20 mouse cellular contexts compared by ENCODE assay signal in genomic region chr5:125483712-125484611, GRCm38 (mm10). TPM values are rescaled to one million over a fixed set of nuclear protein-coding genes. Genes with fewer than 3 reads are reported as not detected.
DNase-seq lines count a peak whose midpoint lies in the region; ATAC-seq and TF ChIP-seq lines count a peak whose summit lies in the region.
"Had no signal": no experiment of that assay in that cellular context is flagged by ENCODE, and none has a peak within 500 bp of the region (broad histone marks: within the 10 kb centered on the region; RNA-seq: fewer than 3 reads in every experiment).

No protein-coding gene starts in this region.

- H3K9me3 ChIP-seq in liver, embryonic 15.5 days (replicated peaks) = no peaks in the 10 kb centered on the region
- H3K9me3 ChIP-seq: embryonic facial prominence, embryonic 15.5 days; heart, embryonic 12.5 days; hindbrain, embryonic 15.5 days; midbrain, embryonic 15.5 days had no signal

- no peak overlapping the region for H3K4me2 ChIP-seq in liver, embryonic 15.5 days
- H3K4me2 ChIP-seq: embryonic facial prominence, embryonic 15.5 days; heart, embryonic 12.5 days; hindbrain, embryonic 15.5 days; midbrain, embryonic 15.5 days had no signal

- H3K27me3 ChIP-seq in liver, embryonic 15.5 days = no peaks in the 10 kb centered on the region
- H3K27me3 ChIP-seq in splenic B cell, adult 2 months (ENCODE audit: control insufficient read depth, insufficient read depth, low read length, poor library complexity, severe bottlenecking) = no peaks in the 10 kb centered on the region
- H3K27me3 ChIP-seq: embryonic facial prominence, embryonic 15.5 days; heart, embryonic 12.5 days; hindbrain, embryonic 15.5 days; midbrain, embryonic 15.5 days had no signal

- H3K4me3 ChIP-seq in bone marrow macrophage, adult 2 months (ENCODE audit: insufficient read depth, low read length) = no peak overlapping the region
- no peak overlapping the region for H3K4me3 ChIP-seq in liver, embryonic 15.5 days (replicated peaks)
- H3K4me3 ChIP-seq: embryonic facial prominence, embryonic 15.5 days; heart, embryonic 12.5 days; hindbrain, embryonic 15.5 days; midbrain, embryonic 15.5 days had no signal

- H3K9ac ChIP-seq in liver, embryonic 15.5 days = no peak overlapping the region
- H3K9ac ChIP-seq: embryonic facial prominence, embryonic 15.5 days; heart, embryonic 12.5 days; hindbrain, embryonic 15.5 days; midbrain, embryonic 15.5 days had no signal

- ATAC-seq in liver, embryonic 15.5 days (ENCODE audit: insufficient read depth) = peak; percentile 30
- no peak for ATAC-seq in erythroid progenitor cell, adult 5-6 weeks (replicated peaks; ENCODE audit: low FRiP score, poor library complexity, severe bottlenecking)
- ATAC-seq in megakaryocyte-erythroid progenitor cell, adult 5-6 weeks (replicated peaks; ENCODE audit: low FRiP score, low TSS enrichment, poor library complexity, severe bottlenecking) = no peak
- ATAC-seq: intestine, embryonic 16.5 days; midbrain, embryonic 15.5 days had no signal

- 60% methylated on average over 5 of the region's 6 CpGs for WGBS in liver, embryonic 15.5 days (ENCODE audit: insufficient replicate concordance)

- no peak for TF ChIP-seq POLR2A in bone marrow macrophage, adult 2 months (IDR thresholded peaks at IDR 0.05; ENCODE audit: borderline replicate concordance, low read depth, low read length)

- H3K36me3 ChIP-seq in liver, embryonic 15.5 days (replicated peaks) = peaks cover 35% of the 10 kb centered on the region
- peaks cover 2% of the 10 kb centered on the region for H3K36me3 ChIP-seq in splenic B cell, adult 2 months (ENCODE audit: control insufficient read depth, insufficient read depth, low read length, poor library complexity, severe bottlenecking)

- no peak for TF ChIP-seq CTCF in bone marrow macrophage, adult 2 months (IDR thresholded peaks at IDR 0.05; ENCODE audit: low read depth, low read length)

- peak overlapping the region; percentile 28 for H3K27ac ChIP-seq in bone marrow macrophage, adult 2 months (ENCODE audit: insufficient read depth, low read depth, low read length)
- H3K27ac ChIP-seq in liver, embryonic 15.5 days (replicated peaks) = peak overlapping the region; percentile 51
- H3K27ac ChIP-seq: embryonic facial prominence, embryonic 15.5 days; hindbrain, embryonic 15.5 days; kidney, postnatal 0 days; midbrain, embryonic 15.5 days had no signal

- DNase-seq in heart, adult 11 months = peak; percentile 87
- no peak for DNase-seq in heart, adult 8-10 months (ENCODE audit: low spot score)
- DNase-seq in splenic B cell, adult 2 months (ENCODE audit: low read depth, low spot score) = peak; percentile 74
- no peak for DNase-seq in retina, postnatal 1 day
- DNase-seq: adrenal gland, postnatal 36 days; cerebellum, adult 9-11 months; gastrocnemius, postnatal 14 days; layer of hippocampus, postnatal 36 days; lung, adult 2 months had no signal

- H3K4me1 ChIP-seq in bone marrow macrophage, adult 2 months (ENCODE audit: control insufficient read depth, insufficient read depth, low read length) = peaks cover 38% of the 10 kb centered on the region
- H3K4me1 ChIP-seq in liver, embryonic 15.5 days (replicated peaks) = peaks cover 17% of the 10 kb centered on the region

RNA-seq across cellular contexts. Expression of gene Aacs, which starts 8.3 kb away (rescaled TPM):
- total RNA-seq in heart, adult 8-10 months (2022) = 1 to 10 TPM; 2.2 to 4.3 (median 3.1) TPM
- polyA plus RNA-seq in bone marrow macrophage, adult 2 months (2012; ENCODE audit: insufficient read depth, insufficient read length, missing spikeins) = 10.3 and 19.0 TPM in 2 replicates
- 18.7 and 20.1 TPM in 2 replicates for polyA plus RNA-seq in liver, embryonic 15.5 days (2015; fragmentation: Nextera tagmentation; extraction: Ambion mirVana)
- 6.5 and 13.4 TPM in 2 replicates for total RNA-seq in erythroid progenitor cell, adult 5-6 weeks (2015; ENCODE audit: low replicate concordance)
- total RNA-seq in erythroid progenitor cell, adult 5-6 weeks (2017; ENCODE audit: low replicate concordance) = 1.2 and 7.1 TPM in 2 replicates
- total RNA-seq in megakaryocyte-erythroid progenitor cell, adult 5-6 weeks (2014; fragmentation: Nextera tagmentation) = 8.4 and 8.7 TPM in 2 replicates
- 3.2 and 3.8 TPM in 2 replicates for total RNA-seq in megakaryocyte-erythroid progenitor cell, adult 5-6 weeks (2017)

RNA-seq across cellular contexts. Expression of gene Bri3bp, which starts 42.6 kb away (rescaled TPM):
- 10 to 100 TPM; 44.4 to 61.8 (median 45.5) TPM for total RNA-seq in heart, adult 8-10 months (2022)
- polyA plus RNA-seq in bone marrow macrophage, adult 2 months (2012; ENCODE audit: insufficient read depth, insufficient read length, missing spikeins) = 11.6 and 11.8 TPM in 2 replicates
- 23.5 and 25.8 TPM in 2 replicates for polyA plus RNA-seq in liver, embryonic 15.5 days (2015; fragmentation: Nextera tagmentation; extraction: Ambion mirVana)
- 5.4 and 10.5 TPM in 2 replicates for total RNA-seq in erythroid progenitor cell, adult 5-6 weeks (2015; ENCODE audit: low replicate concordance)
- 2.0 and 2.4 TPM in 2 replicates for total RNA-seq in erythroid progenitor cell, adult 5-6 weeks (2017; ENCODE audit: low replicate concordance)
- total RNA-seq in megakaryocyte-erythroid progenitor cell, adult 5-6 weeks (2014; fragmentation: Nextera tagmentation) = 37.4 and 77.0 TPM in 2 replicates
- 28.5 and 31.3 TPM in 2 replicates for total RNA-seq in megakaryocyte-erythroid progenitor cell, adult 5-6 weeks (2017)

RNA-seq across cellular contexts. Expression of gene Tmem132b, which starts 47.6 kb away (rescaled TPM):
- under 1 TPM in 3 of 4 experiments, not detected in 1; 0.03 to 0.31 (median 0.03) TPM for total RNA-seq in heart, adult 8-10 months (2022)
- not detected in 2 replicates for polyA plus RNA-seq in bone marrow macrophage, adult 2 months (2012; ENCODE audit: insufficient read depth, insufficient read length, missing spikeins)
- not detected in 2 replicates for polyA plus RNA-seq in liver, embryonic 15.5 days (2015; fragmentation: Nextera tagmentation; extraction: Ambion mirVana)
- total RNA-seq in erythroid progenitor cell, adult 5-6 weeks (2015; ENCODE audit: low replicate concordance) = not detected in 2 replicates
- total RNA-seq in erythroid progenitor cell, adult 5-6 weeks (2017; ENCODE audit: low replicate concordance) = not detected in 2 replicates
- not detected in 2 replicates for total RNA-seq in megakaryocyte-erythroid progenitor cell, adult 5-6 weeks (2014; fragmentation: Nextera tagmentation)
- not detected in 2 replicates for total RNA-seq in megakaryocyte-erythroid progenitor cell, adult 5-6 weeks (2017)
- total RNA-seq: heart, postnatal 25 days had no signal
- polyA plus RNA-seq: heart, embryonic 12.5 days had no signal

RNA-seq across cellular contexts. Expression of gene Dhx37, which starts 50.0 kb away (rescaled TPM):
- 10 to 100 TPM; 11.8 to 14.2 (median 12.6) TPM for total RNA-seq in heart, adult 8-10 months (2022)
- polyA plus RNA-seq in bone marrow macrophage, adult 2 months (2012; ENCODE audit: insufficient read depth, insufficient read length, missing spikeins) = 13.1 and 18.4 TPM in 2 replicates
- polyA plus RNA-seq in liver, embryonic 15.5 days (2015; fragmentation: Nextera tagmentation; extraction: Ambion mirVana) = 4.8 and 4.9 TPM in 2 replicates
- total RNA-seq in erythroid progenitor cell, adult 5-6 weeks (2015; ENCODE audit: low replicate concordance) = 3.2 and 5.0 TPM in 2 replicates
- total RNA-seq in erythroid progenitor cell, adult 5-6 weeks (2017; ENCODE audit: low replicate concordance) = 3.6 and 15.9 TPM in 2 replicates
- total RNA-seq in megakaryocyte-erythroid progenitor cell, adult 5-6 weeks (2014; fragmentation: Nextera tagmentation) = 21.2 and 34.5 TPM in 2 replicates
- 69.0 and 83.7 TPM in 2 replicates for total RNA-seq in megakaryocyte-erythroid progenitor cell, adult 5-6 weeks (2017)

Comparison
In these comparisons a context has a peak if more than half of its experiments do, and no peak if none do; other contexts are left out.
1. DNase-seq: peak in heart, adult 11 months (single experiment) and splenic B cell, adult 2 months (single experiment); none in heart, adult 8-10 months (single experiment) and retina, postnatal 1 day (single experiment).